Mouse (Mus musculus) mesoderm, embryonic 11.5 days (tissue): ENCODE data around the gene Hyal3.

ENCODE experiments used
- DNase-seq: peaks from one replicate; pipeline ENCODE4 v3.0.0-alpha.2; 2012; ENCODE audit warnings: low read depth, low spot score

The Hyal3 gene

GRCm38 (mm10) chr9:107633661-107634405 is 53.2 kb downstream of the Hyal3 start:
- DNase-seq, result no peak

DNA sequence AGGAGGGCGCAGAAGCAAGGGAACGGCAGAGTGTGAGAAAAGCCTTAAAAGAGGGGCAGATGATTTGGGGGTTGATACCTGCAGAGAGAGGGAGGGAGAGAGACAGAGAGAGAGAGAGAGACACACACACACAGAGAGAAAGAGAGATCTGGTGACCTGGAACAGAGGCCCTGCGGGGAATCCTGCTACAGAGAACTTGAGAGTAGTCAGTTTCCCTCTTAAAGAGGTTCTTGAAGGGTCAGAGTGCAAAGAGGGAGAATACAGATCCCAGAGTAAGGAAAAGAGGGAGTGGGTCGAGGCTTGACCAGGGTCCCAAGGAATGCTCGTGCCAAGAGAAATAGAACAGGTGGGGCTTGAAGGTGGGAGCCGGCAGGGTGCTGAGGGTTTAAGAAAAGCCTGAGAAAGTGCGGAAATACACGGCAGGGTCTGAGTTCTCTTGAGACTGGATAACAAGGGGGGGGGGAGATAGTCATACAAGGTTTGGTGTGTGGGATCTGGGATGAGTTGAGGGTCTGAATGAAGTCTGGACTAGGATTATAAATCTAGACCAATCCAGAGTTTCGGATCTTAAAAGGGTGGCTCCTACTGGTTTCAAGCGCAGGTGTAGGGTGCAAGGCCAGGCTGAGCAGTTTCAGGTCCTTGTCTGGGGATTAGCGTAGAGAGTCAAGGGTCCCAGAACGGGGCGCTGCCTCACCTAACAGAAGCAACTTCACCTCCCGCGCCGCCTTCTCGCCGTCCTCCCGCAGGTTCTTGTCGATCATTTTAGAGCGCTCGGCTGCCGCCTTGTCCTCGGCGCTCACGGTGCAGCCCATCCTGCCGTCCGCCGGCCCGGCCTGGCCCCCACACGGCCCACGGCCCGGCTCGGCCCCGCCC is 54.0 kb downstream of the Hyal3 start:
- DNase-seq, result no peak

DNA sequence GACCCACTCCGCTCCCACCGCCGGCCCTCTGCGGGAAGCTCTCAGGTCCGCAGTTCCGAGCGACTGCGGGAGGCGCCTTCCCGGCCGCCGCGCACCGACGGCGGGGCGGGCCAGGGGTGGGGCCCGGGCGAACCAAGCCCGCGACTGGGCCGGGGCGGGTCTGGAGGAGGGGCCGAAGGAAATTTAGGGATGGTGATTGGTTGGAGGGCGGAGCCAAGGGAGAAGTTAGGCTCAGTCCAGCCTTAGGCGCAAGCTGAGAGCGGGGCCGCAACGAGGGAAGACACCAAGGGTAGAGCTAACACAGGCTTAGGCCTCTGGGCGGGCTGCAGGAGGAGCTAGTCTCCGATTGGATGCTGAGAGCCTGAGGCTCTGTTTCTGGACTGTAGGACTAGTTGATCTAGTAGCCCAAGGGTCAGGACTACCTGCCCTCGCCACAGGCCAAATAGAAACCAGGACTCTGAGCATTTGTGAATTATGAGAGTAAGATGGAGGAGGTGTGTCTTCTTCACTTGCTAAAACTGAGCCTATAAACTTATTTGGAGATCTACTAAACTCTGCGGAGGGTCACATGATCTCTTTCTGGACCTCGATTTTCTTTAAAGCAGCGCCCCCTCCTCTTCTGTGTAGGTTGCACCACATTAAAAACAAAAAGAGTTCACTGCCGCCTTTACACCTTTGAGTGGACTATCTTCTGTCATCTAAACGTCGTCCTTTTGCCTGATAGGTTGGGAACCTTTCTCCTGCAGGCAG is 54.8 kb downstream of the Hyal3 start, which contains the start of gene Gnai2:
TSS of gene Gnai2 (minus strand) at position 89 of the 750 bp plus-strand sequence.
- DNase-seq, result peak; percentile 97
